Mouse (Mus musculus) cerebellum, adult 2 months (tissue): ENCODE measurements around the gene Gm45808.

ENCODE experiments used
- CTCF ChIP-seq: fragments of 200-500 bp; IDR thresholded peaks from 2 replicates; pipeline ENCODE4 v1.5.1; 2011; ENCODE audit warnings: low read depth, mild to moderate bottlenecking, control low read depth, low read length, moderate library complexity, borderline replicate concordance; ENCODE audit not compliant: insufficient read depth
- POLR2A ChIP-seq: fragments of 200-500 bp; IDR thresholded peaks from 2 replicates; pipeline ENCODE4 v1.6.1; 2011; ENCODE audit warnings: low read length, control low read depth, borderline replicate concordance; ENCODE audit not compliant: insufficient read depth

GRCm38 (mm10) chr7:45508561-45508960 lies 21.9 kb upstream of the Gm45808 start:
- TF ChIP-seq CTCF (no peak), POLR2A (no peak)
